Mouse (Mus musculus) effector memory CD4-positive, alpha-beta T cell, adult 7 months (primary cell): Measurements from ENCODE around the gene Gk5. TPM values are rescaled to one million over a fixed set of nuclear protein-coding genes. Genes with fewer than 3 reads are reported as not detected.

Experiments used
- polyA plus RNA-seq: library from polyadenylated mRNA; unstranded; fragments of 100-300 nt; shearing (Covaris generic); gene quantifications from one replicate; pipeline ENCODE4 v1.2.1, GENCODE M21; 2017

Gk5 gene
- polyA plus RNA-seq: 1.6 TPM

GRCm38 (mm10) chr9:96118861-96119772 is at the start of gene Gk5:
Gene Gk5 (plus strand): TSS chr9:96119362.

GRCm38 (mm10) chr9:96195885-96196622 is 76.9 kb downstream of the Gk5 start, which contains the start of gene Tfdp2:
Gene Tfdp2 (plus strand): TSS chr9:96196275.

Other genes with a start within 250 kb of the Gk5 start
- 43.6 TPM for gene Xrn1, start 164.6 kb upstream of the Gk5 start, polyA plus RNA-seq
- 23.2 TPM for gene Tfdp2, start 76.9 kb downstream of the Gk5 start, polyA plus RNA-seq
- gene Atp1b3, start 245.1 kb downstream of the Gk5 start, polyA plus RNA-seq: 861 TPM